Mouse (Mus musculus) embryonic facial prominence, embryonic 15.5 days (tissue): ENCODE results near the gene Pnkd. TPM values are rescaled to one million over a fixed set of nuclear protein-coding genes. Genes with fewer than 3 reads are reported as not detected.
"Not testable (repeated sequence)": the region's sequence is repeated elsewhere in the genome, so short reads cannot be mapped to it uniquely, and the experiment has no call there.

ENCODE experiments used
- ATAC-seq: fragments of 200-750 bp; cut with Nextera tagmentation; 2 replicates; pipeline ENCODE4 v1.8.0; 2017; ENCODE audit warnings: low read depth, moderate TSS enrichment; ENCODE audit not compliant: insufficient number of reproducible peaks, low FRiP score, low TSS enrichment
- H3K27ac ChIP-seq: fragments of 300-500 bp; sonication (generic); replicated peaks from 2 replicates; pipeline ENCODE4 v1.5.1; 2015; ENCODE audit warnings: mild to moderate bottlenecking, inconsistent platforms
- H3K27me3 ChIP-seq: fragments of 300-500 bp; sonication (generic); 2 replicates; pipeline ENCODE4 v1.6.1; 2015; ENCODE audit warnings: inconsistent platforms
- H3K36me3 ChIP-seq: fragments of 300-500 bp; sonication (generic); 2 replicates; pipeline ENCODE4 v1.6.1; 2015; ENCODE audit warnings: mild to moderate bottlenecking, inconsistent platforms
- H3K4me1 ChIP-seq: fragments of 300-500 bp; sonication (generic); 2 replicates; pipeline ENCODE4 v1.6.1; 2015; ENCODE audit warnings: inconsistent platforms
- H3K4me2 ChIP-seq: fragments of 300-500 bp; sonication (generic); replicated peaks from 2 replicates; pipeline ENCODE4 v1.6.1; 2015; ENCODE audit warnings: mild to moderate bottlenecking, inconsistent platforms
- H3K4me3 ChIP-seq: fragments of 300-500 bp; sonication (generic); replicated peaks from 2 replicates; pipeline ENCODE4 v1.5.1; 2015; ENCODE audit warnings: mild to moderate bottlenecking, inconsistent platforms
- H3K9ac ChIP-seq: fragments of 300-500 bp; sonication (generic); 2 replicates; pipeline ENCODE4 v1.6.1; 2015; ENCODE audit warnings: inconsistent platforms
- H3K9me3 ChIP-seq: fragments of 300-500 bp; sonication (generic); replicated peaks from 2 replicates; pipeline ENCODE4 v1.6.1; 2016; ENCODE audit warnings: inconsistent platforms
- WGBS: fragments of 180-500 bp; shearing (Covaris S2); methylation state at CpG from one replicate; pipeline ENCODE4 v1.1.7; 2015; 5-methylcytosine and 5-hydroxymethylcytosine counted together
- polyA plus RNA-seq: library from polyadenylated mRNA; unstranded; fragments of >200 nt; fragmentation: Nextera tagmentation; extraction: Ambion mirVana; gene quantifications from 2 replicates; pipeline ENCODE4 v1.2.1, GENCODE M21; 2015

The Pnkd gene
- polyA plus RNA-seq, 1 experiment from 2014 or later = 130 TPM

DNA sequence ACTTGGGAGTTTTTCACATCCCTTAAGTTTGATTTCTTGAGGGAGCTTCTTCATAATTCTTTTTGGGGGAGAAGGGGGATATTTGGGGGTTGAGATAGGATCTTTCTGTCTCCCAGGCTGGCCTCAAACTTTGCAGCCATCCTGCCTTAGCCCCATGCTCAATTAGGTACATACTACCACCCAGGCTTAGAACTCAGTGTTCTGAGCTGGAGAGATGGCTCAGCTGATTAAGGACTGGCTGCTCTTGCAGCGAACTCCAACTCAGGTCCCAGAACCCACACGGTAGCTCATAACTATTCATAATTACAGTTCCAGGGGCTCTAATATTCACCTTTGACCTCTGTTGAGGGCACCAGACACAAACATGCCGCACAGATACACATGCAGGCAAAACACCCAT lies 49.9 kb downstream of the Pnkd start:
- Histone ChIP-seq H3K4me2 (no peak overlapping the region), H3K9ac (no peak overlapping the region), H3K36me3 (0 out of 2 replicates have a peak, but pooled peaks cover 3% of the 10 kb centered on the region), H3K27ac (no peak overlapping the region), H3K4me1 (peaks cover 52% of the 10 kb centered on the region), H3K4me3 (no peak overlapping the region), H3K9me3 (no peaks in the 10 kb centered on the region), H3K27me3 (no peaks in the 10 kb centered on the region)
- ATAC-seq = no peak
- WGBS = 69% methylated on average over 3 of the region's 3 CpGs

DNA sequence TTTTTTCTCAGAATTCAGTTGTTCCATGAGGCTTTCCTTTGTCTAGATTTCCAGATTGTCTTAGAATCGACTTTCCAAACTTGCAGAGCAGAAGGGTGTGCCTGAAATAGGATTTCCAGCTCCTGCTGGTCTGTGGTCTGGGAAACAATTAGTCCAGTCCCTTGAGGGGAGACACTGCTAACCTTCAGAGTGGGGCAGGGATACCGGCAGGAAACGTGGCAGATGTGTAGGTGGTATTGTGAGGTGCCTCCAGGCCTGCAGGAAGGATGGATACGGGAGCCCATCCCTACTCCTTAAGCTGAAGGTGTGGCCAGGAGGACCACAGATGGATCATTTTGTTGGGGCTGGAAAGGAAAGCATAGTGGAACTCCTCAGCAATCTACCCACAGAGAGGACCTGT lies 50.3 kb downstream of the Pnkd start:
- H3K27me3 ChIP-seq = no peaks in the 10 kb centered on the region
- no peak overlapping the region for H3K4me3 ChIP-seq
- no peak overlapping the region for H3K27ac ChIP-seq
- 0 out of 2 replicates have a peak, but pooled peaks cover 3% of the 10 kb centered on the region for H3K36me3 ChIP-seq
- H3K4me2 ChIP-seq = no peak overlapping the region
- no peak overlapping the region for H3K9ac ChIP-seq
- ATAC-seq = no peak
- 30% methylated on average over 4 of the region's 4 CpGs for WGBS
- no peaks in the 10 kb centered on the region for H3K9me3 ChIP-seq
- H3K4me1 ChIP-seq = peaks cover 48% of the 10 kb centered on the region

DNA sequence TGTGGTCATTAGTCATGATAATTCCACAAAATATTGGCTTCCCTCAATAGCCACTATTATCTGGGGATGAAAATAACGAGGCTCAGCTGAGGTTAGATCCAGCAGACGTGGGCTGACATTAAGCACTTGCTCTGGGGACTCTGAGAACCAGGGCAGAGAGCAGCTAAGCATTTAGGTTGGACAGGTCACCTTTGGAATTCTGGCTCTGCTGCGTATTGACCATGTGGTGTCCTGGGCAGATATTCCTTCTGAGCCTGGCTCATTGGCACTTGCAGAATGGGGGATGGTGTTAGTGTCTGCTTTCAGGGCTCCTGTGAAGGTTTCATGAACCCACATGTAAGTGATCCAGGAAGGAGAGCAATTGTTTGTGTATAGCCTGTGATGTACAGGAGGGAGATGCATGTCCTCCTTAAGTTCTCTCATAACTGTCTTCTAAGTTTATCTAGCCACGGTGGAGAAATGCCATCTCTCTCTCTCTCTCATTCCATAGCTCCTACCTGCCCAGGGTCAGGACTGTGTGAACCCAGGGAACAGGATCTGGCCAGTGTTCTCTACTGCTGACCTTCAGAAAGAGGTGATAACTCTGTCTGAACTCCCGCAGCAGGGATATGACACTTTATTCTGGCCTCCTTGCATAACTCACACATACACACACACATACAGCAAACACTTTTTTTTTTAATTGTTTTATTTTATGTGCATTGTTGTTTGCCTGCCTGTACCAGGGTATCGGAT lies 50.9 kb downstream of the Pnkd start:
- H3K27me3 ChIP-seq = no peaks in the 10 kb centered on the region
- H3K27ac ChIP-seq = no peak overlapping the region
- H3K4me2 ChIP-seq = no peak overlapping the region
- H3K9ac ChIP-seq = no peak overlapping the region
- peaks cover 42% of the 10 kb centered on the region for H3K4me1 ChIP-seq
- H3K36me3 ChIP-seq = 0 out of 2 replicates have a peak, but pooled peaks cover 3% of the 10 kb centered on the region
- no peak for ATAC-seq
- H3K9me3 ChIP-seq = no peaks in the 10 kb centered on the region
- whole genome bisulfite sequencing = 78% methylated on average over 6 of the region's 6 CpGs
- H3K4me3 ChIP-seq = no peak overlapping the region

- H3K9ac ChIP-seq = no peak overlapping the region
- no peak for ATAC-seq
- H3K27me3 ChIP-seq = no peaks in the 10 kb centered on the region
- H3K9me3 ChIP-seq = no peaks in the 10 kb centered on the region
- H3K27ac ChIP-seq = no peak overlapping the region
- no peak overlapping the region for H3K4me2 ChIP-seq
- H3K36me3 ChIP-seq = 0 out of 2 replicates have a peak, but pooled peaks cover 3% of the 10 kb centered on the region
- no peak overlapping the region for H3K4me3 ChIP-seq
- H3K4me1 ChIP-seq = peaks cover 25% of the 10 kb centered on the region
- WGBS = 77% methylated on average over 3 of the region's 3 CpGs
These were observed 52.6 kb downstream of the Pnkd start for GRCm38 (mm10) chr1:74337241-74337771.

DNA sequence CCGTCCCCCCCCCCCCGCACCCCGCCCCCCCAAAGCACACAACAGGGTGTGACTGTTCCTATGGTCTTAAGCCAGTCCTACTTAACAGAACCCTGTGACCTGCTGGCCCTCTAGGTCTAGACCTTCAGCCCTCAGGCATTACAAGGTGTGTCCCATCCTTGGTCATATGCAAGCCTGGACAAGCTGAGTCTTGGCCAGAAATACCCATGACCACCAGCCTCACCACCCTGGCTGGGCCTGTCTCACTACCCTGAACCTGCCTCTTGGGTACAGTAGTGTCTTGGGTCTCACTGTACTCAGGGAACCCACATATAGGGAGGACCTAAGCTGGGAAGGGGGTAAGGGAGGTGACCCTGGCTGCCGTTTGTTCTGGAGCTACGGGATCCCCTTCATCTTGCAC lies 53.3 kb downstream of the Pnkd start:
- Histone ChIP-seq H3K4me2 (no peak overlapping the region), H3K9me3 (no peaks in the 10 kb centered on the region), H3K27me3 (no peaks in the 10 kb centered on the region), H3K27ac (no peak overlapping the region), H3K9ac (no peak overlapping the region), H3K4me3 (no peak overlapping the region), H3K4me1 (peaks cover 23% of the 10 kb centered on the region), H3K36me3 (0 out of 2 replicates have a peak, but pooled peaks cover 3% of the 10 kb centered on the region)
- no peak for ATAC-seq
- WGBS = 88% methylated on average over 5 of the region's 5 CpGs

- Histone ChIP-seq H3K27me3 (no peaks in the 10 kb centered on the region), H3K4me1 (peaks cover 17% of the 10 kb centered on the region), H3K36me3 (0 out of 2 replicates have a peak, but pooled peaks cover 3% of the 10 kb centered on the region), H3K4me3 (no peak overlapping the region), H3K4me2 (no peak overlapping the region), H3K27ac (no peak overlapping the region), H3K9ac (no peak overlapping the region), H3K9me3 (no peaks in the 10 kb centered on the region)
- no peak for ATAC-seq
- 52% methylated on average over 4 of the region's 4 CpGs for WGBS
These were observed 53.9 kb downstream of the Pnkd start for GRCm38 (mm10) chr1:74338626-74339025.

GRCm38 (mm10) chr1:74339917-74340316 lies 55.2 kb downstream of the Pnkd start:
- Histone ChIP-seq H3K36me3 (0 out of 2 replicates have a peak, but pooled peaks cover 3% of the 10 kb centered on the region), H3K27ac (no peak overlapping the region), H3K4me1 (peaks cover 6% of the 10 kb centered on the region), H3K4me3 (no peak overlapping the region), H3K27me3 (no peaks in the 10 kb centered on the region), H3K4me2 (no peak overlapping the region), H3K9me3 (no peaks in the 10 kb centered on the region), H3K9ac (no peak overlapping the region)
- ATAC-seq = no peak
- 89% methylated on average over 9 of the region's 9 CpGs for WGBS

- Histone ChIP-seq H3K36me3 (0 out of 2 replicates have a peak, but pooled peaks cover 3% of the 10 kb centered on the region), H3K9ac (no peak overlapping the region), H3K27ac (no peak overlapping the region), H3K9me3 (no peaks in the 10 kb centered on the region), H3K27me3 (no peaks in the 10 kb centered on the region), H3K4me2 (no peak overlapping the region), H3K4me1 (peaks cover 1% of the 10 kb centered on the region), H3K4me3 (no peak overlapping the region)
- 90% methylated on average over 6 of the region's 6 CpGs for WGBS
- no peak for ATAC-seq
These were observed 55.6 kb downstream of the Pnkd start for GRCm38 (mm10) chr1:74340361-74340764.

DNA sequence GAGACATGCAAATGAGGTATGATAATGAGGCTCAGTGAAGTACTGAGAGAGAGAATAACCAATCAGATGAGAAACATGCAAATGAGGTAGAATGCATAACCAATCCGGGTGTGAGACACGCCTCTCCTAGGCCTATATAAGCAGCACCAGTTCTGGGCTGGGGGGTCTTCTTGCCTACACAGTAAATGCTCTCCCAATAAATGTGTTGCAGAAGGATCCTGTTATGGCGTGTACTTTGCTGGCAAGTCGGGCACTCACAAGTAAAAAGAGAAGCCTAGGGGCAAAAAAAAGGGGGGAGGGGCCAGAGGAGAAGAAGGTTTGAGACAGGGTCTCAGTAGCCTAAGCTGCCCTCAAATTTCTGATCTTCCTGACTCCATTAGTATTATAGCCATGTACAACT lies 56.3 kb downstream of the Pnkd start:
- not testable (repeated sequence) for H3K4me3 ChIP-seq, H3K27me3 ChIP-seq, H3K36me3 ChIP-seq, H3K9me3 ChIP-seq, ATAC-seq, H3K9ac ChIP-seq, H3K4me2 ChIP-seq, H3K27ac ChIP-seq, H3K4me1 ChIP-seq
- WGBS = 81% methylated on average over 4 of the region's 4 CpGs

- Histone ChIP-seq H3K4me1 (no peaks in the 10 kb centered on the region; the same call in 1 of the 2 replicates), H3K36me3 (no peaks in the 10 kb centered on the region), H3K4me3 (no peak overlapping the region), H3K4me2 (no peak overlapping the region), H3K27ac (no peak overlapping the region), H3K9me3 (no peaks in the 10 kb centered on the region), H3K27me3 (no peaks in the 10 kb centered on the region), H3K9ac (no peak overlapping the region)
- 83% methylated on average over 7 of the region's 7 CpGs for WGBS
- no peak for ATAC-seq
These were observed 57.2 kb downstream of the Pnkd start for GRCm38 (mm10) chr1:74341898-74342297.

DNA sequence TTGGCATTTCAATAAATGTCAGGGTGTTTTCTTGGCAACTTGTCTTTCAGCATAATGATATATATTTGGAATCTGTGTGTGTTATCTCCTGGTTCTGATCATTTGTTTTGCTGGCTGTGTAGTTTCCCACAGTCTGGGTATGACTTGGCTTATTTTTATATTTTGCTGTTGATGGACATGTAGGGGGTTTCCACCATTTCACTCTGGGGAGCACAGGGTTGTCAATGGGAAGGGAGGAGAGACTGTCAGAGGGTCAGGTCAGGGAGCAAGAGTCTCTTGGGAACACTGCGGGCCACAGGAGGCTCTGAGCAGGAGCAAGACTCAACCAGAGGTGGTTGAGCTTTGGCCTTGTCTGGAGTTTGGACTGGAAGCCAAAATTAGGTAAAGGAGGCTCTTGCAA lies 57.6 kb downstream of the Pnkd start:
- no peak for ATAC-seq
- no peaks in the 10 kb centered on the region for H3K27me3 ChIP-seq
- H3K36me3 ChIP-seq = no peaks in the 10 kb centered on the region
- H3K9ac ChIP-seq = no peak overlapping the region
- no peak overlapping the region for H3K4me3 ChIP-seq
- no peak overlapping the region for H3K27ac ChIP-seq
- no peaks in the 10 kb centered on the region for H3K9me3 ChIP-seq
- H3K4me1 ChIP-seq = no peaks in the 10 kb centered on the region; the same call in 1 of the 2 replicates
- H3K4me2 ChIP-seq = no peak overlapping the region
- WGBS = 96% methylated on average over 1 of the region's 1 CpGs

DNA sequence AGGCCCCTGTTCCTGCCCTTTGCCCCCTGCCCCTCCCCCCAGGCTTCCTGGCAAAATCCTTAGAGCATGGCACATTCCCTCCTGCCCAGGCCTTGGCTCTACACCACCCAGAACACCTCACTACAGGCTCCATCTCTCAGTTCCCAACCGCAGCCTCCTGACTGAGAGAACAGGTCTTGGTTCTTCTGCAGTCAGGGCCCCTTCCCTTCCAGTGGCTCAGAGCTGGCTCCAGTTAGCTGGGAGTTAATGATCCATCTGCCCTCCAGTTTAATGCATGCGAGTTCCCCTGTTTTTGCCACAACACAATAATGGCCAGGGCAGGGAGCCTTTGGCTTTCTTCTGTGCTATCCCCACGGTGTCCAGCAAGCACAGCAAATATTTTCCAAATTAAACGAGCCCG lies 58.4 kb downstream of the Pnkd start:
- Histone ChIP-seq H3K4me2 (no peak overlapping the region), H3K4me3 (no peak overlapping the region), H3K9ac (no peak overlapping the region), H3K27ac (no peak overlapping the region), H3K27me3 (no peaks in the 10 kb centered on the region), H3K9me3 (no peaks in the 10 kb centered on the region), H3K4me1 (no peaks in the 10 kb centered on the region), H3K36me3 (no peaks in the 10 kb centered on the region)
- no peak for ATAC-seq
- 69% methylated on average over 5 of the region's 5 CpGs for WGBS
